Mouse (Mus musculus): ENCODE measurements around the gene Ctnna3.

DNA sequence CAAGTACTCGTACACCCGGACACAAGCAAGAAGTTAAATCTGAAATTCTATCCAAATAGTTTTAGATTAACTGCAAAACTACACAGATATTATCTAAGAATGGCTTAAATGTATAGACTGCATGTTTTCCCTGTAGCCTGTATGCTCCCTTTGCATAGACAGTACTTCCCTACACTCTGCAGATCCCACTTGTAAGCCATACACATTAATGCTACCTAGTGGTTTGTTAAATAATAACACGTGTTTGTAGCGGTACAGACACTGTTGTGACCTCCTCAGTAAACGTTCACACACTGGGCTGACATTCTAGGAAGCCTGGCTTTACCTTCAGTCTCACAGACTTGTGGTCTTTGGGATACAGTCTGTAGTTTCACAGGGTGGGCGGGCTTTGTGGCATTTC, 112.6 kb downstream of the Ctnna3 start:
- TF ChIP-seq CTCF (IDR thresholded peaks at IDR 0.05; ENCODE audit: borderline replicate concordance, insufficient read depth, low read depth, low read length) (no peak), POLR2A (IDR thresholded peaks at IDR 0.05; ENCODE audit: borderline replicate concordance, insufficient read depth, low read length) (no peak)
